Mouse (Mus musculus) layer of hippocampus, adult 2 months (tissue): ENCODE measurements around the gene Popdc3. TPM values are rescaled to one million over a fixed set of nuclear protein-coding genes. Genes with fewer than 3 reads are reported as not detected.
"Not testable (repeated sequence)": the region's sequence is repeated elsewhere in the genome, so short reads cannot be mapped to it uniquely, and the experiment has no call there.

ENCODE experiments used
- DNase-seq, 2 experiments: peaks; one replicate each; pipeline ENCODE4 v3.0.0; 2022; ENCODE audit warnings: low spot score in 2 of 2
- H3K27ac ChIP-seq: fragments of 200-600 bp; 2 replicates; pipeline ENCODE4 v1.8.1; 2022
- H3K4me3 ChIP-seq: fragments of 200-600 bp; 2 replicates; pipeline ENCODE4 v1.8.1; 2022; ENCODE audit warnings: mild to moderate bottlenecking
- CTCF ChIP-seq: fragments of 200-600 bp; conservative IDR thresholded peaks from 2 replicates; pipeline ENCODE4 v1.8.1; 2022; ENCODE audit warnings: antibody characterized with exemption, mild to moderate bottlenecking, moderate library complexity
- total RNA-seq, 2 experiments: library from RNA; stranded (reverse); gene quantifications; 2 replicates each; pipeline ENCODE4 v1.2.3; 2021

Gene Popdc3
- total RNA-seq, 2 experiments from 2014 or later = 4.0 to 7.3 TPM

- Histone ChIP-seq H3K27ac (no peak overlapping the region), H3K4me3 (no peak overlapping the region)
- DNase-seq = no peak
- TF ChIP-seq CTCF = peak; percentile 44
Observed at GRCm38 (mm10) chr10:45344381-45344780, 166.5 kb downstream of the Popdc3 start.

GRCm38 (mm10) chr10:45345217-45345616 lies 167.3 kb downstream of the Popdc3 start:
- no peak for DNase-seq
- Histone ChIP-seq H3K4me3 (no peak overlapping the region), H3K27ac (no peak overlapping the region)
- TF ChIP-seq CTCF = no peak

GRCm38 (mm10) chr10:45348143-45348542 lies 170.2 kb downstream of the Popdc3 start:
- TF ChIP-seq CTCF = peak; percentile 62

GRCm38 (mm10) chr10:45356091-45356490 lies 178.2 kb downstream of the Popdc3 start:
- DNase-seq = no peak
- H3K4me3 ChIP-seq = no peak overlapping the region
- no peak overlapping the region for H3K27ac ChIP-seq
- TF ChIP-seq CTCF = no peak

More at GRCm38 (mm10) chr10:45348143-45348542, 170.2 kb downstream of the Popdc3 start:
- DNase-seq, H3K27ac ChIP-seq, H3K4me3 ChIP-seq: not testable (repeated sequence)

- DNase-seq = no peak
- Histone ChIP-seq H3K27ac (no peak overlapping the region), H3K4me3 (no peak overlapping the region)
- no peak for TF ChIP-seq CTCF
Observed at GRCm38 (mm10) chr10:45363396-45363795, 185.5 kb downstream of the Popdc3 start.

GRCm38 (mm10) chr10:45366987-45367705 lies 189.2 kb downstream of the Popdc3 start:
- TF ChIP-seq CTCF = peak; percentile 33
- no peak overlapping the region for H3K4me3 ChIP-seq
- H3K27ac ChIP-seq = no peak overlapping the region
- DNase-seq = no peak

Other genes starting within 250 kb of the Popdc3 start
- 1 to 10 TPM; 8.8 to 9.5 TPM for gene Prep, start 110.9 kb upstream of the Popdc3 start, total RNA-seq
- 1 to 10 TPM; 2.8 to 3.8 TPM for gene Bves, start 157.7 kb downstream of the Popdc3 start, total RNA-seq